12 mouse cellular contexts compared by ENCODE assay signal in the genomic region with DNA sequence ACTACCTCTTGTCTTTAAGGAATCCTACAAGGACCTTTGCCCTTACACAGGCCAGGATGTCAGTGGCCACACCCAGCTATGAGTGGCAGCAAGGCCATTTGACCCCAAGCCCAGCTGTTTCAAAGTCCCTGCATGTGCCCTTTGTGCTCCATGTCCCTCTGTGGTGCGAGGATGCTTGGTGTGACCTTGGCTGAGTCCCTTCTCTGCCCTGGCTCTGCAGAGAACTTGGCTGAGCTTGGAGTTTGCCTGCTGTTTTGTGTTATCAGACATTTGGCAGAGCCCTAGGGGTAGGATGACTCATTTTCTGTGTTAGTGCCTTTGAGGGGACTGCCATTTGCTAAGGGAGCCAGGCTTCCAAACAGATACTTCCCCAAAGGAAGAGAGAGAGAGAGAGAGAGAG. TPM values are rescaled to one million over a fixed set of nuclear protein-coding genes. Genes with fewer than 3 reads are reported as not detected.
A peak's percentile ranks its signal among the peaks of the same experiment; 100 is the strongest.
DNase-seq lines count a peak whose midpoint lies in the region; ATAC-seq and TF ChIP-seq lines count a peak whose summit lies in the region.
"Had no signal": no experiment of that assay in that cellular context is flagged by ENCODE, and none has a peak within 500 bp of the region (broad histone marks: within the 10 kb centered on the region; RNA-seq: fewer than 3 reads in every experiment).

No protein-coding gene starts in this region.

- no peaks in the 10 kb centered on the region for H3K27me3 ChIP-seq in cerebellum, adult 2 months (ENCODE audit: control insufficient read depth, insufficient read depth, low read length)
- no peaks in the 10 kb centered on the region for H3K27me3 ChIP-seq in midbrain, embryonic 10.5 days (ENCODE audit: low read depth, poor library complexity, severe bottlenecking)
- no peaks in the 10 kb centered on the region for H3K27me3 ChIP-seq in forebrain, embryonic 12.5 days
- H3K27me3 ChIP-seq: liver, embryonic 15.5 days had no signal

- H3K4me2 ChIP-seq in forebrain, embryonic 12.5 days = no peak overlapping the region
- H3K4me2 ChIP-seq: liver, embryonic 15.5 days had no signal

- peaks cover 57% of the 10 kb centered on the region for H3K4me1 ChIP-seq in cerebellum, adult 2 months (ENCODE audit: control insufficient read depth, insufficient read depth, low read length)
- H3K4me1 ChIP-seq in midbrain, embryonic 10.5 days = peaks cover 34% of the 10 kb centered on the region
- peaks cover 24% of the 10 kb centered on the region for H3K4me1 ChIP-seq in forebrain, embryonic 12.5 days

- H3K4me3 ChIP-seq in cerebellum, adult 2 months (replicated peaks; ENCODE audit: insufficient read depth, low read depth, low read length) = no peak overlapping the region
- H3K4me3 ChIP-seq in midbrain, embryonic 10.5 days = no peak overlapping the region
- H3K4me3 ChIP-seq in forebrain, embryonic 12.5 days (replicated peaks) = no peak overlapping the region
- H3K4me3 ChIP-seq: liver, embryonic 15.5 days had no signal

- TF ChIP-seq POLR2A in cerebellum, adult 2 months (IDR thresholded peaks at IDR 0.05; ENCODE audit: borderline replicate concordance, insufficient read depth, low read length) = no peak

- no peaks in the 10 kb centered on the region for H3K9me3 ChIP-seq in midbrain, embryonic 10.5 days (replicated peaks)
- no peaks in the 10 kb centered on the region for H3K9me3 ChIP-seq in forebrain, embryonic 12.5 days
- H3K9me3 ChIP-seq: liver, embryonic 15.5 days had no signal

- H3K9ac ChIP-seq in forebrain, embryonic 12.5 days = no peak overlapping the region
- H3K9ac ChIP-seq: liver, embryonic 15.5 days had no signal

- intact Hi-C loops in gastrocnemius, postnatal 14 days (cut with DNase I; ENCODE audit: low total_unique reads) = no loop called here

- peak; percentile 25 for DNase-seq in gastrocnemius, adult 18-20 months (ENCODE audit: low spot score)
- no peak for DNase-seq in gastrocnemius, postnatal 14 days
- peak; percentile 89 for DNase-seq in 3T3-L1 (ENCODE audit: low read depth, low spot score)
- peak; percentile 77 to 89 for DNase-seq in cerebellum, adult 2 months
- DNase-seq in kidney, postnatal 14 days = peak; percentile 47
- DNase-seq in midbrain, embryonic 10.5 days (ENCODE audit: low spot score) = no peak
- DNase-seq in thymus, postnatal 36 days = no peak

- TF ChIP-seq CTCF in cerebellum, adult 2 months (IDR thresholded peaks at IDR 0.05; ENCODE audit: borderline replicate concordance, insufficient read depth, low read depth, low read length) = no peak

- no peak overlapping the region; the same call in 1 of the 2 replicates for H3K27ac ChIP-seq in cerebellum, adult 2 months (ENCODE audit: insufficient read depth, low read length)
- no peak overlapping the region for H3K27ac ChIP-seq in midbrain, embryonic 10.5 days (replicated peaks)
- no peak overlapping the region for H3K27ac ChIP-seq in forebrain, embryonic 12.5 days
- H3K27ac ChIP-seq: liver, embryonic 15.5 days had no signal

- WGBS in cerebellum, adult 2 months = 14% methylated on average over 1 of the region's 1 CpGs
- WGBS in midbrain, embryonic 10.5 days = 65% methylated on average over 1 of the region's 1 CpGs
- 66% methylated on average over 1 of the region's 1 CpGs for WGBS in forebrain, embryonic 12.5 days

- ATAC-seq in forebrain, embryonic 12.5 days (ENCODE audit: low FRiP score) = no peak

- H3K36me3 ChIP-seq in midbrain, embryonic 10.5 days = no peaks in the 10 kb centered on the region
- H3K36me3 ChIP-seq in forebrain, embryonic 12.5 days (replicated peaks) = no peaks in the 10 kb centered on the region
- H3K36me3 ChIP-seq: liver, embryonic 15.5 days had no signal

RNA-seq across cellular contexts. Expression of a gene that starts 17.3 kb away (rescaled TPM):
- total RNA-seq in gastrocnemius, adult 18-20 months (2021) = under 1 TPM; 0.46 to 0.47 TPM
- 1 to 10 TPM; 1.9 to 2.6 TPM for total RNA-seq in gastrocnemius, postnatal 14 days (2021)
- polyA plus RNA-seq in cerebellum, adult 2 months (2012; rRNA removed) = 24.2 and 27.4 TPM in 2 replicates
- polyA plus RNA-seq in midbrain, embryonic 10.5 days (2016; fragmentation: Nextera tagmentation; extraction: Ambion mirVana) = 2.9 and 3.3 TPM in 2 replicates
- polyA plus RNA-seq in forebrain, embryonic 12.5 days (2016; fragmentation: Nextera tagmentation; extraction: Ambion mirVana) = 3.7 and 4.1 TPM in 2 replicates

RNA-seq across cellular contexts. Expression of a gene that starts 59.2 kb away (rescaled TPM):
- total RNA-seq in gastrocnemius, adult 18-20 months (2021) = not detected
- not detected for total RNA-seq in gastrocnemius, postnatal 14 days (2021)
- 0.06 TPM in 1 of 2 replicates, not detected in the other for polyA plus RNA-seq in cerebellum, adult 2 months (2012; rRNA removed)
- not detected in 2 replicates for polyA plus RNA-seq in midbrain, embryonic 10.5 days (2016; fragmentation: Nextera tagmentation; extraction: Ambion mirVana)
- polyA plus RNA-seq in forebrain, embryonic 12.5 days (2016; fragmentation: Nextera tagmentation; extraction: Ambion mirVana) = not detected in 2 replicates
- total RNA-seq: gastrocnemius, adult 8-10 months had no signal
- polyA plus RNA-seq: C2C12; neural tube, embryonic 11.5 days had no signal

Comparison
In these comparisons a context has a peak if more than half of its experiments do, and no peak if none do; other contexts are left out.
1. DNase-seq: peak in gastrocnemius, adult 18-20 months (single experiment), 3T3-L1 (single experiment), cerebellum, adult 2 months (2 of 2) and kidney, postnatal 14 days (single experiment); none in gastrocnemius, postnatal 14 days (single experiment), midbrain, embryonic 10.5 days (single experiment) and thymus, postnatal 36 days (0 of 2).